Mouse (Mus musculus): ENCODE measurements around the gene Rhbg. TPM values are rescaled to one million over a fixed set of nuclear protein-coding genes. Genes with fewer than 3 reads are reported as not detected.
"Not testable (repeated sequence)": the region's sequence is repeated elsewhere in the genome, so short reads cannot be mapped to it uniquely, and the experiment has no call there.

Gene Rhbg
- total RNA-seq (2021): not detected
- long read RNA-seq, experiment 1: 0 reads
- long read RNA-seq, experiment 2: 0 reads

GRCm38 (mm10) chr3:88254268-88254926 lies at the start of gene Rhbg:
TSS of gene Rhbg (minus strand) at chr3:88254709.
- no peak for DNase-seq (ENCODE audit: low spot score in 2 of 2)

GRCm38 (mm10) chr3:88299172-88299571 lies 44.7 kb upstream of the Rhbg start:
- no peak for DNase-seq (ENCODE audit: low spot score in 2 of 2)

- DNase-seq (ENCODE audit: low spot score in 2 of 2): peak in 1 of 2 experiments; percentile 56
Measured at GRCm38 (mm10) chr3:88297321-88297851, 42.9 kb upstream of the Rhbg start.

- peak; percentile 94 to 98 for DNase-seq (ENCODE audit: low spot score in 2 of 2)
Measured at GRCm38 (mm10) chr3:88296561-88297318, 42.2 kb upstream of the Rhbg start, which contains the start of the genes Tsacc and Cct3. TSS of gene Tsacc (minus strand) at chr3:88296999. TSS of gene Cct3 (plus strand) at chr3:88297116.

GRCm38 (mm10) chr3:88296110-88296560 lies 41.6 kb upstream of the Rhbg start:
- DNase-seq (ENCODE audit: low spot score in 2 of 2): no peak

GRCm38 (mm10) chr3:88295272-88295671 lies 40.8 kb upstream of the Rhbg start:
- DNase-seq (ENCODE audit: low spot score in 2 of 2): not testable (repeated sequence)

GRCm38 (mm10) chr3:88291970-88292369 lies 37.5 kb upstream of the Rhbg start:
- no peak for DNase-seq (ENCODE audit: low spot score in 2 of 2)

GRCm38 (mm10) chr3:88288133-88288713 lies 33.7 kb upstream of the Rhbg start:
- not testable (repeated sequence) for DNase-seq (ENCODE audit: low spot score in 2 of 2)

- no peak for DNase-seq (ENCODE audit: low spot score in 2 of 2)
Measured at GRCm38 (mm10) chr3:88287110-88287509, 32.6 kb upstream of the Rhbg start, which contains the start of gene Gm38392. TSS of gene Gm38392 (minus strand) at chr3:88287210.

GRCm38 (mm10) chr3:88285565-88285895 lies 31.0 kb upstream of the Rhbg start:
- DNase-seq (ENCODE audit: low spot score in 2 of 2): not testable (repeated sequence)

GRCm38 (mm10) chr3:88284815-88285564 lies 30.5 kb upstream of the Rhbg start:
- not testable (repeated sequence) for DNase-seq (ENCODE audit: low spot score in 2 of 2)

- DNase-seq (ENCODE audit: low spot score in 2 of 2): not testable (repeated sequence)
Measured at GRCm38 (mm10) chr3:88281141-88281916, 26.8 kb upstream of the Rhbg start.

- DNase-seq (ENCODE audit: low spot score in 2 of 2): no peak
Measured at GRCm38 (mm10) chr3:88280035-88280434, 25.5 kb upstream of the Rhbg start.

GRCm38 (mm10) chr3:88276529-88277143 lies 22.1 kb upstream of the Rhbg start:
- DNase-seq (ENCODE audit: low spot score in 2 of 2): peak; percentile 17 to 28

- DNase-seq (ENCODE audit: low spot score in 2 of 2): no peak
Measured at GRCm38 (mm10) chr3:88276121-88276520, 21.6 kb upstream of the Rhbg start.

- DNase-seq (ENCODE audit: low spot score in 2 of 2): no peak
Measured at GRCm38 (mm10) chr3:88274002-88274401, 19.5 kb upstream of the Rhbg start.

- DNase-seq (ENCODE audit: low spot score in 2 of 2): no peak
Measured at GRCm38 (mm10) chr3:88271859-88272258, 17.4 kb upstream of the Rhbg start.

- not testable (repeated sequence) for DNase-seq (ENCODE audit: low spot score in 2 of 2)
Measured at GRCm38 (mm10) chr3:88271298-88271697, 16.8 kb upstream of the Rhbg start.

- no peak for DNase-seq (ENCODE audit: low spot score in 2 of 2)
Measured at GRCm38 (mm10) chr3:88268991-88269390, 14.5 kb upstream of the Rhbg start.

GRCm38 (mm10) chr3:88268014-88268413 lies 13.5 kb upstream of the Rhbg start:
- DNase-seq (ENCODE audit: low spot score in 2 of 2): not testable (repeated sequence)
